Mouse (Mus musculus) brain, embryonic 14.5 days (tissue): ENCODE results near the gene Tcf7l1.

Source experiments
- CTCF ChIP-seq: fragments of 200-500 bp; IDR thresholded peaks from 2 replicates; pipeline ENCODE4 v1.5.1; 2012; ENCODE audit warnings: inconsistent platforms, mild to moderate bottlenecking, moderate library complexity, borderline replicate concordance; ENCODE audit not compliant: insufficient read depth, insufficient read length; ENCODE audit errors: extremely low read depth
- POLR2A ChIP-seq: fragments of 200-500 bp; IDR thresholded peaks from 2 replicates; pipeline ENCODE4 v1.6.1; 2012; ENCODE audit warnings: mild to moderate bottlenecking, inconsistent platforms, borderline replicate concordance; ENCODE audit not compliant: poor library complexity, insufficient read depth, insufficient read length, severe bottlenecking; ENCODE audit errors: extremely low read depth

DNA sequence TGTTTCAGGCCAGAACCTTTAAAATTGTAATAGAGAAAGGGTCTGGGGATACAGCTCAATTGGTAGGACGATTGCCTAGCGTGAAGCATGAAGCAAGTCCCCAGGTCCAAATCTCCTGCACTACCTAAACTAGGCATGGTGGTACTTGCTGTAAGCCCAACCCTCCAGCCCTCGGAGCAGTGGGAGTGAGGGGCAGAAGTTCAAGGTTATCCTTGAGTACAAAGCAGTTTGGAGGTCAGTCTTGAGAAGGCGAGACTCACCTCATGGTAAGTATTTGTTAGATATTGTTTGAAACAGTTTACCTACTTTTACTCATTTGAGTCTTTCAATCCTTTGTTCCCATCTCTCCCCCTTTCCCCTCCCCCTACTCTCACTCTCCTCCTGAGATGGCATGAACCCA, 65.9 kb downstream of the Tcf7l1 start:
- TF ChIP-seq POLR2A (no peak), CTCF (no peak)
